Mouse (Mus musculus) T-helper 1 cell (primary cell): ENCODE data around the gene Pick1.

Experiments
- in situ Hi-C: fragments of 300-600 bp; cut with MboI, MseI; formaldehyde crosslinking; loops from one replicate; pipeline ENCODE4 v1.15.1; 2025; ENCODE audit warnings: high pct_unique_total_duplicates

The Pick1 gene

DNA sequence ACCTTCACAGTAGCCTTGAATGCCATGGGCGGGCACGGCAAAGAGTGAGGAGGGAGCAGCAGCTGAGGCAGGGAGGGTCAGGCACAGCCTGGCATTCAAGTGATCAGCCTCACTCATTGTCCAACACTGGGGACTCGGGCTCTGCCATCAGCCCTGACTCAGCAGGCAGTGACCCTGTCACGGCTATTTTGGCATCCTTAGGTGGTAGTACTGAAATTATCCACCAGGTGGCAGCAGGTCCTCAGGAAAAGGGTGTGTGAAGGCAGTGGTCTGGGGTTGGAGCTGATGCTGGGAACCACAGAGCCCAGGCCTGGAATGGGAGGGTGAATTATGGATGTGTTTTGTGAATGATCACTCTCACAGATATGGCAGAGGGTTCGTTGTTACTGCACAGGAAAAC, 4.3 kb upstream of the Pick1 start:
- in situ Hi-C loops = loop anchor here (10.0 kb wide), 1 partner anchor 240 kb away; no protein-coding TSS in a partner anchor

DNA sequence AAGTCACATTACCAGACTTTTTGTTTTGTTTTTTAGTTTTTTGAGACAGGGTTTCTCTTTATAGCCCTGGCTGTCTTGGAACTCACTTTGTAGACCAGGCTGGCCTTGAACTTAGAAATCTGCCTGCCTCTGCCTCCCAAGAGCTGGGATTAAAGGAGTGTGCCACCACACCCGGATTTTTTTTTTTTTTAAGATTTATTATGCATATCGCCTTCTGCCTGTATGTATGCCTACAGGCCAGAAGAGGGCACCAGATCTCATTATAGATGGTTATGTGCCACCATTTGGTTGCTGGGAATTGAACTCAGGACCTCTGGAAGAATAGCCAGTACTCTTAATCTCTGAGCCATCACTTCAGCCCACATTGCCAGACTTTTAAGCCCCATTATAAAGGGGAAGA, 3.2 kb upstream of the Pick1 start:
- in situ Hi-C loops = loop anchor here (10.0 kb wide), 1 partner anchor 239 kb away; no protein-coding TSS in a partner anchor

DNA sequence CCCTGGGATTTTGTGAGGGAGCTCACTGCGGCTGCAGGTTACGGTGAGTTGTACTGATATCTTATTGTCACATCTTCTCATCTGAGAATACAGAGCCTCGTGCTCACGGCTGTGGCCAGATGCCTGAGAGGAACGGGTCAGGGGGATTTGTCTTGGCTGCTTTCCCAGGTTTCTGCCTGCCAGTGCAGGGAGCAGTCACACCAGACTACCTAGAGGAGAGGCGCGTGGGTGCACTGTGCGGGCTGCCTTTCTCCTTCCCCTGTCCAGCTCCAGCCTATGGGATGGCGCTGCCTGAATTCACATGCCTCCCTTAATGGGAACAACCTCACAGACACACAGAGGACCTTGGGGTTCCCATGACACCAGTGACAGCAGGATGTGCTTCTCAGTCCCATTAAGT, 6.3 kb downstream of the Pick1 start:
- in situ Hi-C loops = no loop called here

DNA sequence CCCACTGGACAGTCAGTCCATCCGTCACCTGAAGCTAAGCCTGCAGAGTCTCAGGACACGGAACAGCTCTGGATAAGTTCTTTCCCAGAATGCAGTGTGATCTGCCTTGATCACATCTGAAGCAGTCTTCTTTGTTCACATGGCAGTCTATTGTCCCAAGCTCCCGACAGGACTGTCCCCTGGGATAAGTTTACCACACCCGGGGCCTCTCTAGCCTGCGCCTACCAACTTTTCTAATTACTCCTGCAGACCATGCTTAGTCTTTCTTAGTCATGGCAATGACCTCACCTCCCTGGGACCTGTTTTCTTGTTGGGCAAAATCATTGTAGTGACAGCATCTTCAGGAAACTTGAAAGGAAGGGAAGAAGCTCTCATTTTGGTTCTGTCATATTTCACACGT, 9.1 kb downstream of the Pick1 start:
- in situ Hi-C loops = no loop called here

DNA sequence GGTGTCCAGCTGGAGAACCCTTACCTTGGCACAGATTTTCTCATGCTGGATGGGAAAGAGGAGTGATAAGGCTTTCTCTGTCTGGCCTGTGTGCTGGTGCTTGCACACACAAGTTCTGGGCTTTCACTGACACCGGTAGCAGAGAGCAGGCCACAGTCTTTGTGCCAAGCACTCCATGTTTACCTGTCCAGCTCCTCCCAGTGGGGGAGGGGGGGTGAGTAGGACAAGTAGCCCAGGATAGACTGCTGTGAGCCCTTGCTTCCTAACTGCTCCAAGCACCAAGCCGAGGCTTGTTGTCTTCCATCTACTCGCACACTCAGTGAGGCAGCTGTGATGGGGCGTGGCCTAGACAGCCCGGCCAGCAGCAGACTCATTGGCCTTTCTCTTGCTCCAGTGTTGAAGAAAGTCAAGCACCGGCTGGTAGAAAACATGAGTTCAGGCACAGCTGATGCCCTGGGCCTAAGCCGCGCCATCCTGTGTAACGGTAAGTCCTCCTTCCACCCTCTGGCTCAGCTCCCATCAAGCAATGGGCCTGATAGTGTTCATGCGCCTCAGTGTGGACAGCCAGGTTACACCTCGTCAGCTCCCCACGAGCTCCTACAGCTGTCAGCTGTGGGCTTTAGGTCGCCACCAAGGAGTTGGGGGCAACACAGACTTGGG, 13.7 kb downstream of the Pick1 start:
- in situ Hi-C loops = no loop called here

DNA sequence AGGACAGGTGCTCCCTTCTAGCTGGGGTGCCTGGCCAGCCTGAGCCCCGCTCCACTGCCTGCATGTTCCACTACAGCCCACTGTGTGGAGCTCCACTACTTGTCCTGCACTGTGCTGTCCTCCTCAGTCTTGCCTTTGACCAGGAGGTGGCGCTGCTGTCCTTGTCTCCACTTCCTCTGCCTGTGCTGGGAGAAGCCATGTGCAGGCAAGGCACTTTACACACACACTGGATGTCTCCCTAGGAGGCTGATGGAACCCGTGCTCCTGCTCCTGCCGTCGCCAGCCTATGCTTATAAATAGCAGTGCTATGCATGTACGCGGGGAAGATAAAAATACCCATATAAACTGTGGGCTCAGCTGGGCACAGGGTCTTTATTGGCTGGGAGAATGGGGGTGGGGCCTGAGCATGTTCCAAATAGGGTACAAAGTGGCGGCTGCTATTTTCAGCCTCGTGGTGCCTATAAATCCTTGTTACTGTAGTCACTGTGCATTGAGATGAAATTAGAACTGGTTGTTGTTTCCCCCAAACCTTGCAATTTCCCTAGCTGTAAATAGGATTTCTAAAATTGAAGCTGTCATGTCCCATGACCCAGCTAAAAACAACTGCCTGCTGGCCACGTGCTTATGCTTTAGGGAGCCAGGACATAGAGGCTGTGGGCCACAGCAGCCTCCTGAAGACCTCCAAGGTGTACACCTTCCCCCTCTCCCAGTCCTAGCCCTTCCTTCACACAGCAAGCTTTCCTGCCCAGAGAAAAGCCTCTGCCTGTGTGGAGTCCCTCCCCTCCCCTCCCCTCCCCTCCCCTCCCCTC, 14.5 kb downstream of the Pick1 start:
- in situ Hi-C loops = no loop called here

DNA sequence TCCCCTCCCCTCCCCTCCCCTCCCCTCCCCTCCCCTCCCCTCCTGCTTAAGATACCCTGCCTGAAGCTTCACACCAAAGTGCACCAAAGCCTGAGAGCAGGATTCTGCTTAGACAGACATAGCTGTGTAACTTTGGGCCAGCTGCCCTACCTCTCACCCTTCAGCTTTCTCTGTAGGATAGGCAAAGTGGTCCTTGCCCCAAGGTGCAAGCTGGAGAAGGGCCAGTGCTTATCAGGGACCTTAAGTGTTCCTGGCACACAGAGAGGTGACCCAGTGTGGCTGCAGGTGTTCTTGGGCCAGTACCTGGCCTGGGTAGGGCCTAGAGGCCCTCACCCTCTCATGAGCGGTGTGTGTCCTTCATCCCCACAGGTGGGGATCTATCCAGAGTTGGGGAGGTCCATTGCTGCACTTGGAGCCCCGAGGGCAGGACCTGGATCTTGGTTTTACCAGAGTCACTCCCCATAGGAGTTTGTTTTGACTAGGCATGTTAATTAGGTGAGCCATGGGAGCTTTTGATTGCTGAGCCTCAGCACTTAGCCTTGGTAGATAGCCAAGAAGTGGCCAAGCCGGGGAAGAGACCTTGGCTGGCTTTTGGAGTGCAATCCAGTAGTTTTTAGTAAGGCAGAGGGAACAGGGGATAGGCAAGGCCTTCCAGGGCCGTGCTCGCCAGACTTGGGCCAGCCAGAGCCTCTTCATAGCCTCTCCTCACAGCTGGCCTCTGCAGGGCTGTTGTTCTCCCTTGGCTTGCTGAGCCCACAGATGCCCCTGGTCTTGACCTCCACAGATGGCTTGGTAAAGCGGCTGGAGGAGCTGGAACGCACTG, 15.3 kb downstream of the Pick1 start:
- in situ Hi-C loops = no loop called here

DNA sequence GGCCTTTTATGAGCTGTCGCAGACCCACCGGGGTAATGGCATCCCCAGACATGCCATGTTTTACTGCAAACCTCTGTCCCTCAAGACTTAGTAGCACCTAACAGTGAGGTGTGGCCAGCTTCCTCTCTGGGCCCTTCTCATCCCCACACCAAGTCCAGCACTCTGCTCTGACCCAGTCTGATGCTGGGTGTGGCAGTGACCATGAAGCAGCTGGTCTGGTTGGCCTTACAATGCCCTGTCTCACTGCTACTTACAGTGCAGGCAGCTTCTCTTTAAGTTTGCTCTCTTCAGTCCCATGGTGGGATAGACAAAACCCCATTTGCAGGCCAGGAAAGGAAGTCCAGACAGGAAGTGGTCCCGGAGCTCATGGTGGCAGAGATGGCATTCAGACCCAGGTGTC, 16.3 kb downstream of the Pick1 start:
- in situ Hi-C loops = no loop called here

DNA sequence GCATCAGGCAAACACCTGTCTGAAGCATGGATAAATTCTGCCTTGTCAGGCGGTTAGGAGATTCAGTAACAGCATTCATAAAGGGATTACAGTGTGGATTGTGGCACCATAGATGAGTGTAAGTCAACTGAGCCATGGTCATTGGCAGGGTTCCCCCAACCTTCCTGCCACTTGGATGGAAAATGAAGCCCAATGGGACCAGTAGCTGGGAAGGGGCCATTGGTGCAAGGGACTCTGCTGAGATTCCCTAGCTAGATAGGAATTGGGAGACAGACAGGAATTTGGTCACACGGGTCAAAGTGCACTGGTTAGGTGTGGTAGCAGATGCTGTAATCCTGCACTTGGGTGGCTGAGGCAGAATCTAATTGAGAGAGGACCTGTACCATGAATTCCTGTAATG, 21.3 kb downstream of the Pick1 start:
- in situ Hi-C loops = no loop called here

DNA sequence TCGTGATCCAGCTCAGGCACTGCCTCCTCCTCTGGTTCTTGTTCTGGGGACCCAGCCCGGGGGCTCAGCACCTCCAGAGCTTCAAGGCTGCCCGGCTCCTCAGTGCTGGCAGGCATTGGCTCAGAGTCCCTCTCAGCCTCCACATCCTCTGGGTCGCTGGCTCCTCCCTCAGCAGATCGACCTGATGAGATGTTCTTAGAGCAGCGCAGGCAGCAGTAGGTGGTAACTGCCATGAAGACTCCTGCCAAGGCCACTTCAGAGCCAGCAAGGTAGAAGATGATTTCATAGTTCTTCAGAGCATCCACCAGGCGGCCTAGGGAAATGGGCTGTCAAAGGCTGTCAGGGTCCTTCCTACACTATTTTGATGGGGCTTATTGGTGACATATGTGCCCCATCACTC, 22.2 kb downstream of the Pick1 start:
- in situ Hi-C loops = no loop called here

DNA sequence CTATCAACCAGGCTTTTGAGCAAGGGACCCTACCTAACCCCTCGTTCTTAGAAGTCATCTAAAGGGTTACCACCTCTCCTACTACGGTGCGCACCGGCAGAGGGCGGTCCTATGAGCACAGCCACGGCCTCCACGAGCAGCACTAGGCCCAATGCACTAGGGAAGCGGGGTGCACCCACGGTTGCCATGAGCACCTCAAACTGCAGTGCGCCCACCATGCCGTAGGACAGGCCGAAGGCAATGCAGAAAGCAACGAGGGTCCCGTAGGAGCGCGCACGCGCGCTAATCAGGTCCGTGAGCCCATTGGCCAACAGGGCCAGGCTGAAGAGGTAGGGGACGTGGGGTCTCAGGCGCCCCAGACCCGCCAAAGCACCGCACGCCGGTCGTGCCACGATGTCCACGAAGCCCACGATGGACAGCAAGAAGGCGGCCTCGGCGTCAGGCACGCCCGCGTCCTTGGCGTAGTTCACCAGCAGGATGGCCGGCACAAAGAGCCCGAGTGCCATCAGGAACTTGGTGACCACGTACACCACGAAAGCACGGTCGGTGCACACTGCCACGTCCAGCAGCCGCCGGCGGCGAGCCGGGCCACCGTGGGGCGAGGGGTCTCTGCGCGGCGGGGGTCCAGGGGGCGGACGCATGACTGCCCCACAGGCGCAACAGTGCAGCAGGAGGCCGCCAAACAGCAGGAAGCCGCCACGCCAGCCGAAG, 23.0 kb downstream of the Pick1 start:
- in situ Hi-C loops = no loop called here

DNA sequence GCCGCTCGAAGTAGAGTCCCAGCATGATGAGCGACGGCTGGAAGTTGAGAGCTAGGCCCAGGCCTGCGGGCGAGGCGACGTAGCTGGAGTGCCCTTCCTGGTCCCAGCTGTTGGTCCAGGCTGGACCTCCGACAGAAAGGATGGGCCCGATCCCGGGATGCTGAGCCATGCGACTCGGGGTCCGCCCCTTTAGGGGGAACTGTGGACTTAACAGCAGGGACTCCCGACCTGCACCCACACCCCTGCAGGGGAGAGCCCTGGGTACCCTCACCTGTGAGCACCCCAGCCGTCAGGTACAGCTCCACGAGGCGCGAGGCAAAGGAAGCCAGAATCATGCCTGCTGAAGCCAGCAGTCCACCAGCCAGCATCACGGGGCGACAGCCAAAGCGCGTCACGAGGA, 23.6 kb downstream of the Pick1 start:
- in situ Hi-C loops = no loop called here

DNA sequence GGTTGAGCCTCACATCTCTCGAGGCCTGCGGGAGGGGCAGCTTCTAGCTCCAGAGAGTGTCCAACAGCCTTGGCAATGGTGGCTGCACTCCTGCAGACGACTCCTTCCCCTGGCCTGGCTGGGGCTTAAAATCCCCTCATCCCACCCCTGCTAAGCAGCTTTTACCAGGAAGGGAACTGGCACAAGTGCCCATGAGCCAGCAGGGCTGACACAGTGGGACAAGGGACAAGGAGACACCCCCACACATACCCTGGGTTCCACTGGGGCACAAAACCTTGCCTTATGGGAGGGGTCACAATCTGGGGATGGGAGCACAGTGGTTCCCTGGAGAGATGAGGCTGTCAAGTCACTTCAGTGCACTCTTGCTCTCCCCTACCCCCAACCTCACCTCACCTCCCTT, 25.7 kb downstream of the Pick1 start, which contains the start of gene Slc16a8:
Slc16a8 (minus strand) TSS at position 101 of the 400 bp plus-strand sequence.
- in situ Hi-C loops = no loop called here

DNA sequence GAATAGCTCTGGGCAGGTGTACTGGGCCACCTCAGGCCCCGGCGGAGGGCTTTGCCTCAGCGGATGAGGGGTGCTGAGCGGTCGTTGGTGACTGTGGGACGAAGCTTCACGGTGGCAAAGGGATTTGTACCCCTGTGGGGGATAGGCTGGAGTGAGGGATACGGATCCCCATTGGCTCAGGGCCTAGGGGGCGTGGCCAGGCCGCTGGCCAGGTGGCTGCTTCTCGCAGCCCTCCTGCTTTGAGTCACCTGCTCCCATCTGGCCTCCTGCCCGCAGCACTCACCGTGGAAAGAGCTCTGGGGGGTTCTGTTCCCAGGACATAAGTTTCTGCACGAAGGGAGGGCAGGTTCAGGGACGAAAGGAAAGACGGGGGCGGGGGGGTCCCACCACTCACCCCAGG, 29.5 kb downstream of the Pick1 start:
- in situ Hi-C loops = no loop called here

DNA sequence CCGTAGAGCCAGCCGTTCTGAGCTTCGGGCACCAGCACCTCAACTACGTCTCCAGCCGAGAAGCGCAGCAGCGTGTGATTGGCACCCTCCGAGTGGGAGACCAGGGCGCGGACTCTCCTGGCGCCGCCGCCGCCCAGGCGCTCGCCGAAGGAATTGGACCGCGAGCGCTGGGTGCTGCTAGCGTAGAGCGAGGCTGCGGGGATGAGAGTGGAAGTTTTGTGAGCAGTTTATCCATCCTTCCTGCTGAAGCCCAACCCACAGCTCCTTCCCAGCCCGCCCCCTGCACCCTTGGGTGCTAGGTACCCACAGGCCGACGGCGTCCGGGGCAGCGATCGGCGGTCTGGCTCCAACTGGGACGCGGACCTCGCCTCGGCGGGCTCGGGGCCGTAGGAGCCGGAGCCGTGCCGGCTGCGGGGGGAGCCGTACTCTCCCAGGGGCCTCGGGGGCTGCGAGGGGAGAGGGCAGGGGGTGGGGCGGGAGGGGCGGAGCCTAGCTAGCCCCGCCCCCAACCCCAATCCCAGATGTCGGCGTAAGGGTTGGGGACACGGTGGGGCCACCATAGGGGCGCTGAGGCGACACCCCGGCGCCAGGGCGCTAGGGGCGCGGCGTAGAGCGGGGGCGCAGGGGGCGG, 32.2 kb downstream of the Pick1 start:
- in situ Hi-C loops = no loop called here

DNA sequence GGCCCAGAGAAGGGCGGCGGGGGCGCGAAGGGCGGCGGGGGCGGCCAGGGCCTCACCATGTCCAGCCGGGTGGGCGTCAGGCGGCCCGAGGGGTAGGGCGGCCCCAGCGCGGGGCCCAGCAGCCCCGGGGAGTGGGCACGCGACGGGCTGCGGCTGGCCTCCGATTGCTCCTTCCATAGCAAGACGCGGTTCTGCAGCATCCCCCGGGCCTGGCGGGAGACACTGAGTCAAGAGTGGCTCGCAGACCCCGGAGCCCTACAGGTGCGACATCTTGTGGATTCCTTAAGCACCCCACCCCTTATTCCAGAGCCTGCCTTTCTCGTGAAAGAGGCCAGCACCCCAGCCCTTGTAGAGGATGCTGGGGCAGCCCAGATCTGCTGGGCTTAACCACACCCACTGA, 32.8 kb downstream of the Pick1 start:
- in situ Hi-C loops = no loop called here

DNA sequence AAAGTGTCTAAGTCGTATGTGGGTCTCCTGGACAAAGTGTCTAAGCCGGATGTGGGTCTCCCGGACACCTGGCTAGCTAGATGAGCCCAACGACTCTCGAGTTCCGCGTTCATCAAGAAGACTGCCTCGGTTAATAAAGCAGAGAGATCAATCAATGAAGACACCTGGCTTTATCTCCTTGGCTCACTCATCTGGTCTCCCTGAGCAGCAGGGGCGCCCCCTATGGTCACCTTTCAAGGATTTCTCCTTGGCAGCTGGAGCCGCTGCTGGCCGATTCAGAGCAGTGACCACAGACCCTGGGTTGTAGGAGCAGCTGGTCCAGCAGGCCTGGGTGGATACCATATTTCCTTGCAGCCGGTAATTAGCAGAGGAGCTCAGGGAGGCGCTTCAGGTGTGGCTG, 33.4 kb downstream of the Pick1 start:
- in situ Hi-C loops = no loop called here

DNA sequence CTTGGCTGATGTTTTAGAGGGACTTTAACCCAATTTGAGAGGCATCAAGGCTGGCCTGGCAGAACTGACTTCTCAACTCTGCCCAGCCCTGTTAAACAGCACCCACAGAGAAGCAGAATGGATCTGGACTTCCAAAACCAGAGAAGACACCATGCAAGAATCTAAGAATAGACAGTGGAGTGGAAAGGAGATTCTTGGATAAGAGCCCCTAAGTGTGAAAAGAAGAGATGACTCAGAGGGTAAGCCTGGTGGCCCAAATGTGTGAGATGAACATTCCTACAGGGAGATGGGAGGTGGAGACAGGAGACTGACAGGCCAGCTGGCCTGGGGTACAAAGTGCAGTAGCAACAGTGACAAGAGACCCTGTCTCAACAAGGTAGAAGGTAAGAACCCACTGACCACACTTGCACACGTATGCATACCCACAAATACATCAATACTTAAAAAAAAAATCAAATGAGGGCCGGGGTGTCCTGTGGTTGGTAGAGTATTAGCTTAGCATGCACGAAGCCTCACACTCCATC, 33.9 kb downstream of the Pick1 start:
- in situ Hi-C loops = no loop called here

DNA sequence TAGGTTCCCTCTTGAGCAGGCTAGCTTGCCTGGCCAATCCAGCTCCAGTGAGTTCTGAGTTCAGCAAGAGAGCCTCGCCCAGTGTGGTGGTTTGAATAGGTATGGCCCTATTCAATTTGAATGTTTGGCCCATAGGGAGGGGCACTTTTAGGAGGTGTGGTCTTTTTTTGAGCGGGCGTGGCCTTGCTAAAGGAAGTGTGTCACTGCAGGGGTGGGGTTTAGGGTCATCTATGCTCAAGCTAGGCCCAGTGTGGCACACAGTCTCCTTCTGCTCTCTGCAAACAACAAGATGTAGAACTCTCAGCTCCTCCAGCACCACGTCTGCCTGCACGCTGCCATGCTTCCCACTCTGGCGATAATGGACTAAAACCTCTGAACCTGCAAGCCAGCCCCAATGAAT, 34.8 kb downstream of the Pick1 start:
- in situ Hi-C loops = no loop called here

DNA sequence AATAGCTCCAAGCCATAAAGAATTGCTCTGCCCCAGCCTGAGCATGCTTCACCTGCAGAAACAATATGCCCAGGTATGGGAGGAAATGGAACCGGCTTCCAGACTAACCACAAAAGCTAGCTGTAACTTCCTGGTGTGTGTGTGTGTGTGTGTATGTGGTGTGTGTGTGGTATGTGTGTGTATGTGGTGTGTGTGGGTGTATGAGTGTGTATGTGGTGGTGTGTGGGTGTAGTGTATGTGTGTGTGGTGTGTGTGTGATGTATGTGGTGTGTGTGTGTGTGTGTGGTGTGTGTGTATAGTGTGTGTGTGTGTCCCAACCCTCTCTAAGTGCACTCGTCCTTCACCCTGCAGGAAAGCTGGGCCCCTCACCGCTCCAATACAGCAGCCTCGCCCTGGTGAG, 36.4 kb downstream of the Pick1 start:
- in situ Hi-C loops = no loop called here

DNA sequence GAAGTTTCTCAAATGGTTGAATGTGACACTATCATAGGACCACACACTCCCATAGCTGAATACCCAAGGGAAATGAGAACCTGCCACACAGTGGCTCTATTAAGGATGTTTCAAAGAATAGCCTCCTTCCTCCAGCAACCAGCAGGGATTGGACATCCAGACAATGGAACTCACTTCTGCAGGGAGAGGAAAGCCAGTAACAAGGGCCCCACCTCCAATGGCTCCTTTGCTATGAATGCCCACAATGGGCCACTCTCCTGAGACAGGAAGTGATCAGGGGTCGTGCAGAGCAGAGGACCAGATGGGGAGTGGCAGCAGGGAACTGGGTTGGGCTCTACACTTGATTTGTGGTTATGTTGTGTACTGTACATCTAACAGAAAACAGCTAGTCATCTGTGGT, 39.5 kb downstream of the Pick1 start:
- in situ Hi-C loops = no loop called here
